Mouse (Mus musculus): ENCODE data around the gene Cpne4.

Cpne4 gene

DNA sequence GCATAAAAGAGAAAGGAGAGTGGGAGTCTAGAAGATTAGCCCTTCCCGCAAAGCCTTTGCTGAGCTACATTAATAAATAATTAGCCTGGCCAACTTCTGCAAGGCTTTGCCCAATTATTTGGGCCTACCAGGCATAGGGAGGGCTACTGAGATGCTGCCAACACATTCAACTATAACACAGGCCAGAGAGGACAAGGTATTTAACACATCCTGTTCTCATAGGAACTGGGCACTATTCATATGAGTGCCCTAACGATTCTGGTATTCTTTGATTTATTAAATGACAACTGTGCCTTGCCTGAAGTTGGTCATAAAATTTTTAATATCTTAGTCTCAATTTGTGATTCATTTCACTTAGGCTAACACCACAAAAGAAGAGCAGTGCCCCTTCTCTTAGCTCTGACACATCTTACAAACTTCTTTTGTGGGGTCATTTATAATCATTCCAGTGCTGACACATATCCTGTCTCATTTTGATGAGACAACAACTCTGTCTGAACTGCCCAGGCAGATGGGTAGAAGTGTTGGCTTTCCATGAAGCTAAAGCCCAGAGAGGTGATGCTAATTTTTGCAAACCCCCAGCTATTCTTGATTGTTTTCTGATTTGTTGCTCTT is 435.0 kb downstream of the Cpne4 start:
- Histone ChIP-seq H3K36me3 (ENCODE audit: control insufficient read depth, insufficient read depth, low read length, poor library complexity, severe bottlenecking) (no peaks in the 10 kb centered on the region), H3K27me3 (ENCODE audit: control insufficient read depth, insufficient read depth, low read length, poor library complexity, severe bottlenecking) (no peaks in the 10 kb centered on the region)
- DNase-seq (ENCODE audit: low read depth, low spot score) = no peak

DNA sequence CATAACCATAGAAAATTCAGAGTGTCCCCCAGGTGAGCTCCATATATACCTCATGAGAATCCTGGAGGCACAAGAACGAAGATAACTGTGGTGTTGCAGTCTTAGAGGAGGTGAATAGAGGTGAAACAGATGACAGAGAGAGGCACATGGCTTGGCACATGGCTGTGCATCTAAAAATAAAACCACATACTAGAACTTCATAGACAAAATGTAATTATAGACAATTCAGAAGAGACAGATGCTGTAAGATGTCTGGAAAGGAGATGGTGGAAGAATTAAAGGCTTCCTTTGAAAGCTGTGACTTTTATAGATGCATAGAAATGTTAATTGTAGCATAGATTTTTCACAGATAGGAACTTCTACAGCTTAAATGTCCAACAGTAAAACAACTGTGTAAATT is 451.1 kb downstream of the Cpne4 start:
- Histone ChIP-seq H3K36me3 (ENCODE audit: control insufficient read depth, insufficient read depth, low read length, poor library complexity, severe bottlenecking) (no peaks in the 10 kb centered on the region), H3K27me3 (ENCODE audit: control insufficient read depth, insufficient read depth, low read length, poor library complexity, severe bottlenecking) (no peaks in the 10 kb centered on the region)

DNA sequence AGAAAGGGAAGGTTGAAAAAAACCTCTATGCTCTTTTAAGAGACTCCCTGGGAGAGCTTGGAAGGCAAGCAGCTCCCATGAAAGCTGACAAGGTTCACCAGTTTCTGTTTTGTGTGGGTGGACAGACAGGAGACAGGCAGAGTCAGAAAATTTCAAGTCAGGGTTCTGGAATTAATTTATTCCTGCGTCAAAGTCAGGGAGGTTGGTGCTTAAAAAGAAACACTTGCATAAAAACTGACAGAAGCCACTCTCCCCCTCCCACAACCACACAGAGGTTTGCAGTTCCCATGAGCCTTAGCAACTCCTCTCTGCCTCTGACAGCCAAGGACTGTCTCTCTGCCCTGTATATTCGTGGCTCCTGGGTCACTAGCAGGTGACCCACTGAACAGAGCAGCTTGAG is 463.6 kb downstream of the Cpne4 start:
- no peak for DNase-seq (ENCODE audit: low read depth, low spot score)
- Histone ChIP-seq H3K36me3 (ENCODE audit: control insufficient read depth, insufficient read depth, low read length, poor library complexity, severe bottlenecking) (no peaks in the 10 kb centered on the region), H3K27me3 (ENCODE audit: control insufficient read depth, insufficient read depth, low read length, poor library complexity, severe bottlenecking) (no peaks in the 10 kb centered on the region)

More for the DNA sequence above, 451.1 kb downstream of the Cpne4 start:
- DNase-seq (ENCODE audit: low read depth, low spot score) = no peak

DNA sequence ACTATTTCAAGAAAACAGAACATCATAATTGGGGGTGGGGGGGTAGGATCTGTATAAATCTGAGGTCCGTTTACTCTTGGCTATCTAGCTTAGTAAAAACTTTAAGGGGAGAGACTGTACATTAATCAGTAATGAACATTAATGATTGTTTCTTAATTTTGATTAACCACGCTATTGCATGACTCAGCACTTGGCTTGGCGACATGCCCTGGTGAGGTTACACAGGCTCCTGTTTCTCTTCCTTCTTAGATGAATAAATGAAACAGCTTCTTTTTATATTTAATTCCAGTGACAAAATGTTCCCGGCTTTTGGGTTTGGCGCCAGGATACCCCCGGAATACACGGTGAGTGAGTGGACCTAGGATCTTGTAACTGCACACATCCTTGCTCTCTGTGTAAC is 471.1 kb downstream of the Cpne4 start:
- no peak for DNase-seq (ENCODE audit: low read depth, low spot score)
- no peaks in the 10 kb centered on the region for H3K36me3 ChIP-seq (ENCODE audit: control insufficient read depth, insufficient read depth, low read length, poor library complexity, severe bottlenecking)
- no peaks in the 10 kb centered on the region for H3K27me3 ChIP-seq (ENCODE audit: control insufficient read depth, insufficient read depth, low read length, poor library complexity, severe bottlenecking)

GRCm38 (mm10) chr9:105028311-105028710 is 481.2 kb downstream of the Cpne4 start:
- Histone ChIP-seq H3K36me3 (ENCODE audit: control insufficient read depth, insufficient read depth, low read length, poor library complexity, severe bottlenecking) (no peaks in the 10 kb centered on the region), H3K27me3 (ENCODE audit: control insufficient read depth, insufficient read depth, low read length, poor library complexity, severe bottlenecking) (no peaks in the 10 kb centered on the region)
- no peak for DNase-seq (ENCODE audit: low read depth, low spot score)

GRCm38 (mm10) chr9:105032572-105032971 is 485.5 kb downstream of the Cpne4 start:
- no peaks in the 10 kb centered on the region for H3K36me3 ChIP-seq (ENCODE audit: control insufficient read depth, insufficient read depth, low read length, poor library complexity, severe bottlenecking)
- DNase-seq (ENCODE audit: low read depth, low spot score) = no peak
- H3K27me3 ChIP-seq (ENCODE audit: control insufficient read depth, insufficient read depth, low read length, poor library complexity, severe bottlenecking) = no peaks in the 10 kb centered on the region

GRCm38 (mm10) chr9:105033641-105034040 is 486.6 kb downstream of the Cpne4 start:
- DNase-seq (ENCODE audit: low read depth, low spot score) = no peak
- Histone ChIP-seq H3K27me3 (ENCODE audit: control insufficient read depth, insufficient read depth, low read length, poor library complexity, severe bottlenecking) (no peaks in the 10 kb centered on the region), H3K36me3 (ENCODE audit: control insufficient read depth, insufficient read depth, low read length, poor library complexity, severe bottlenecking) (no peaks in the 10 kb centered on the region)

DNA sequence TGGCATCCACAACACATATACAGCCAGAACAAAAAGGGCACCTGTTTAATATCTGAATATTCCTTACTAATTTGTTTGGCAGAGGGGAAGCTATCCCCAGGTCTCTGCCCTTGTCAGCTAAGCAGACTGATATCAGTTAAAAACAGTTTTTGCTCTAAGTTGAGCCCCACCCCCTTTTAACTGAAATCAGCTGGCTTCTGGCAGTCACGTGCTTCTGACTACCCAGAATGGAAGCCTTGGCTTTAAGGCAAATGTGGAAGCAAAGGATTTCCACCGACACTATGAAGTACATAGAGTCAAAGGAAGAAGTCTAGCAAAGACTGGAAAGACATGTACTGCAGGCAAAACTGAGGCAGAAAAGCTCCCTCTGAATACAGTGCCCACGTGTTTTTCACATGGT is 490.8 kb downstream of the Cpne4 start:
- Histone ChIP-seq H3K27me3 (ENCODE audit: control insufficient read depth, insufficient read depth, low read length, poor library complexity, severe bottlenecking) (no peaks in the 10 kb centered on the region), H3K36me3 (ENCODE audit: control insufficient read depth, insufficient read depth, low read length, poor library complexity, severe bottlenecking) (no peaks in the 10 kb centered on the region)
- no peak for DNase-seq (ENCODE audit: low read depth, low spot score)

GRCm38 (mm10) chr9:105046014-105046413 is 498.9 kb downstream of the Cpne4 start:
- Histone ChIP-seq H3K36me3 (ENCODE audit: control insufficient read depth, insufficient read depth, low read length, poor library complexity, severe bottlenecking) (no peaks in the 10 kb centered on the region), H3K27me3 (ENCODE audit: control insufficient read depth, insufficient read depth, low read length, poor library complexity, severe bottlenecking) (no peaks in the 10 kb centered on the region)
- DNase-seq (ENCODE audit: low read depth, low spot score) = no peak

- DNase-seq (ENCODE audit: low read depth, low spot score) = no peak
These were observed 501.3 kb downstream of the Cpne4 start for GRCm38 (mm10) chr9:105048351-105048750.

GRCm38 (mm10) chr9:105049636-105050035 is 502.6 kb downstream of the Cpne4 start:
- H3K27me3 ChIP-seq (ENCODE audit: control insufficient read depth, insufficient read depth, low read length, poor library complexity, severe bottlenecking) = no peaks in the 10 kb centered on the region
- no peaks in the 10 kb centered on the region for H3K36me3 ChIP-seq (ENCODE audit: control insufficient read depth, insufficient read depth, low read length, poor library complexity, severe bottlenecking)
- DNase-seq (ENCODE audit: low read depth, low spot score) = no peak

More at GRCm38 (mm10) chr9:105048351-105048750, 501.3 kb downstream of the Cpne4 start:
- H3K27me3 ChIP-seq (ENCODE audit: control insufficient read depth, insufficient read depth, low read length, poor library complexity, severe bottlenecking) = no peaks in the 10 kb centered on the region
- H3K36me3 ChIP-seq (ENCODE audit: control insufficient read depth, insufficient read depth, low read length, poor library complexity, severe bottlenecking) = no peaks in the 10 kb centered on the region

DNA sequence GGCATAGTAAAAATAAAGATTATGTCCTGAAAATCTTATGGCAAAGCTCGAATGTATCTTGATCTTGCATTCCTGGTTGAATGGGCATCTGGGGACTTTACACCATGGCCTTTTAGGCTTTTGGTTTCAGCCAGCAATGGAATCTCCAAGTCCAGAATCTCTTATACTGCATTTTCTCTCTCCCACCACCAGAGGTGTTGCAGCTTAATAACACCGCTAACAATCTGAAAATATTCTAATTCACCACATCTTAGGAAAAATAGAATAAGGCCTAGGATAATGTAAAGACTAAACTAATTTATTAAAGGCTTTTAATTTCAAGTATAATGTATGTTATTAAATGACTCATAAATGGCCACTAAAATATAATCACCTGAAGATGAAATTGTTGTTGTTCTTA is 503.2 kb downstream of the Cpne4 start:
- Histone ChIP-seq H3K36me3 (ENCODE audit: control insufficient read depth, insufficient read depth, low read length, poor library complexity, severe bottlenecking) (no peaks in the 10 kb centered on the region), H3K27me3 (ENCODE audit: control insufficient read depth, insufficient read depth, low read length, poor library complexity, severe bottlenecking) (no peaks in the 10 kb centered on the region)
- DNase-seq (ENCODE audit: low read depth, low spot score) = no peak

- Histone ChIP-seq H3K27me3 (ENCODE audit: control insufficient read depth, insufficient read depth, low read length, poor library complexity, severe bottlenecking) (no peaks in the 10 kb centered on the region), H3K36me3 (ENCODE audit: control insufficient read depth, insufficient read depth, low read length, poor library complexity, severe bottlenecking) (peaks cover 3% of the 10 kb centered on the region; the same call in 1 of the 2 replicates)
- peak; percentile 86 for DNase-seq (ENCODE audit: low read depth, low spot score)
These were observed 506.1 kb downstream of the Cpne4 start, which contains the start of gene Mrpl3 for GRCm38 (mm10) chr9:105053147-105053557. TSS of gene Mrpl3 (plus strand) at chr9:105053239.

- H3K36me3 ChIP-seq (ENCODE audit: control insufficient read depth, insufficient read depth, low read length, poor library complexity, severe bottlenecking) = peaks cover 3% of the 10 kb centered on the region; the same call in 1 of the 2 replicates
- DNase-seq (ENCODE audit: low read depth, low spot score) = peak; percentile 46
These were observed 506.7 kb downstream of the Cpne4 start for GRCm38 (mm10) chr9:105053812-105054211.

DNA sequence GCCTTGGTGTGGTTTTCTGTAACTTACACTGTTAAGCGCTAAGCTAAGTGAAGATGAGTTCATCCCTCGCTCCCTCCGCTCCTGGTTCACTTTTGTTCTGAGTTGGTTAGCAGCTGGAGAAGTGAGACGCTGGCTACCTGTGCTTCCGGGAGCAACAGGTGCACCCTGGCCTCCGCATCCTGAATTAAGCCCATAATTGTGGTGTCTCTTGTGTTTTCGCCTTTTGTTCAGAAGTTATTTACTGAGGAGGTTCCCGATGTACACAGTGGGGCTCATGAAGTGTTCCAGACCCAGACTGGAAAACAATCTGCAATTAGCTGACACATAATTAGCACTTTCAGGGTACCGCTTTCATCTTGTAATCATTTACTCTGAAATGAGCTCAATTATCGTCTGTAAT is 522.0 kb downstream of the Cpne4 start:
- H3K36me3 ChIP-seq (ENCODE audit: control insufficient read depth, insufficient read depth, low read length, poor library complexity, severe bottlenecking) = peaks cover 10% of the 10 kb centered on the region

More at GRCm38 (mm10) chr9:105053812-105054211, 506.7 kb downstream of the Cpne4 start:
- H3K27me3 ChIP-seq (ENCODE audit: control insufficient read depth, insufficient read depth, low read length, poor library complexity, severe bottlenecking) = no peaks in the 10 kb centered on the region

More for the DNA sequence above, 522.0 kb downstream of the Cpne4 start:
- no peak for DNase-seq (ENCODE audit: low read depth, low spot score)
- H3K27me3 ChIP-seq (ENCODE audit: control insufficient read depth, insufficient read depth, low read length, poor library complexity, severe bottlenecking) = no peaks in the 10 kb centered on the region
